Mouse (Mus musculus): ENCODE results near the gene Sugct.

- TF ChIP-seq CTCF (IDR thresholded peaks at IDR 0.05; ENCODE audit: borderline replicate concordance, insufficient read depth, low read depth, low read length) (no peak), POLR2A (IDR thresholded peaks at IDR 0.05; ENCODE audit: borderline replicate concordance, insufficient read depth, low read length) (no peak)
Measured at GRCm38 (mm10) chr13:17027846-17028529, 667.4 kb downstream of the Sugct start.
